ENCODE assay signal across 9 mouse cellular contexts in genomic region chr5:122968322-122968721, GRCm38 (mm10). TPM values are rescaled to one million over a fixed set of nuclear protein-coding genes. Genes with fewer than 3 reads are reported as not detected.
A peak's percentile ranks its signal among the peaks of the same experiment; 100 is the strongest.
DNase-seq lines count a peak whose midpoint lies in the region; ATAC-seq lines count a peak whose summit lies in the region.
"Had no signal": no experiment of that assay in that cellular context is flagged by ENCODE, and none has a peak within 500 bp of the region (broad histone marks: within the 10 kb centered on the region; RNA-seq: fewer than 3 reads in every experiment).

No protein-coding gene starts in this region.

- peak; percentile 84 for DNase-seq in CD4-positive helper T cell, adult 2 months (ENCODE audit: low read depth, low spot score)
- peak; percentile 84 for DNase-seq in T-cell, adult 2 months (ENCODE audit: low spot score)
- DNase-seq in cerebellum, postnatal 36 days = peak; percentile 79 to 81
- peak; percentile 57 to 79 for DNase-seq in gastrocnemius, postnatal 4 days (ENCODE audit: low spot score in 2 of 2)
- DNase-seq in kidney, postnatal 10 days = peak; percentile 90
- DNase-seq in liver, embryonic 13.5 days = peak; percentile 48
- DNase-seq in retina, adult 2 months (ENCODE audit: low read depth, low spot score) = peak; percentile 54
- DNase-seq in thymus, postnatal 36 days = peak; percentile 85 to 87

- H3K27me3 ChIP-seq in liver, embryonic 13.5 days = no peaks in the 10 kb centered on the region

- WGBS in liver, embryonic 13.5 days (ENCODE audit: insufficient replicate concordance) = 21% methylated on average over 4 of the region's 4 CpGs

- no peak overlapping the region for H3K9ac ChIP-seq in liver, embryonic 13.5 days

- H3K4me1 ChIP-seq in liver, embryonic 13.5 days (replicated peaks) = peaks cover 32% of the 10 kb centered on the region

- H3K4me3 ChIP-seq in liver, embryonic 13.5 days (replicated peaks) = no peak overlapping the region
- H3K4me3 ChIP-seq: myocyte had no signal

- no peak; the same call in 1 of the 2 replicates for ATAC-seq in liver, embryonic 13.5 days (ENCODE audit: low read depth)

- H3K36me3 ChIP-seq in liver, embryonic 13.5 days = no peaks in the 10 kb centered on the region

- H3K4me2 ChIP-seq in liver, embryonic 13.5 days = no peak overlapping the region

- H3K27ac ChIP-seq in liver, embryonic 13.5 days = no peak overlapping the region

- no peaks in the 10 kb centered on the region for H3K9me3 ChIP-seq in liver, embryonic 13.5 days (replicated peaks)

RNA-seq across cellular contexts. Expression of gene Kdm2b, which starts 21.3 kb away (rescaled TPM):
- total RNA-seq in gastrocnemius, postnatal 4 days (2021) = 10 to 100 TPM; 26.0 to 31.7 TPM
- 21.3 and 23.6 TPM in 2 replicates for polyA plus RNA-seq in liver, embryonic 13.5 days (2015; fragmentation: Nextera tagmentation; extraction: Ambion mirVana)

RNA-seq across cellular contexts. Expression of gene Orai1, which starts 46.6 kb away (rescaled TPM):
- 10 to 100 TPM; 46.2 to 53.8 TPM for total RNA-seq in gastrocnemius, postnatal 4 days (2021)
- polyA plus RNA-seq in liver, embryonic 13.5 days (2015; fragmentation: Nextera tagmentation; extraction: Ambion mirVana) = 6.6 and 8.2 TPM in 2 replicates
